Mouse (Mus musculus): ENCODE results near the gene Gpalpp1.

DNA sequence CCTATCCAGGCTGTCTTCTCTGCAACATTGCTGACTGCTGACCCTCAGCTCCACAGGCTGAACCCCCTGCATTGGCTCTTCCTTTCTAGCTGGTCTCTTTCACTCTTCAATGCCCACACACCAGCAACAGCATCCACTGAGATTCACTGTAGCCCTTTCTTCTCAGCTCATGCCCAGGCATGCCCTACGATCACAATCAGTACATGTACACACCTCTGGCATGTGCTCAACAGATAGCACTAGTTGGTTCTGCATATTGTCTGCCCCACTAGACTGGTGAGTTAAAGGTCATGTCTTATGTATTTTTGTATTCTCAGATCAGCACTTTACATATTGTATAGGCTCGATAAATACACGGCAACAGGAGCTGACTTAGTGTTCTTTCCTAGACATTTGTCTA is 26.4 kb downstream of the Gpalpp1 start:
- TF ChIP-seq CTCF (IDR thresholded peaks at IDR 0.05; ENCODE audit: borderline replicate concordance, extremely low read depth, insufficient read depth, insufficient read length): no peak
- TF ChIP-seq POLR2A (IDR thresholded peaks at IDR 0.05; ENCODE audit: borderline replicate concordance, extremely low read depth, insufficient read depth, insufficient read length, poor library complexity, severe bottlenecking): no peak
